Mouse (Mus musculus): ENCODE data around the gene Ctf2. TPM values are rescaled to one million over a fixed set of nuclear protein-coding genes. Genes with fewer than 3 reads are reported as not detected.

Gene Ctf2
- total and polyA plus RNA-seq, 3 experiments = 0.36 TPM; not detected in 2

DNA sequence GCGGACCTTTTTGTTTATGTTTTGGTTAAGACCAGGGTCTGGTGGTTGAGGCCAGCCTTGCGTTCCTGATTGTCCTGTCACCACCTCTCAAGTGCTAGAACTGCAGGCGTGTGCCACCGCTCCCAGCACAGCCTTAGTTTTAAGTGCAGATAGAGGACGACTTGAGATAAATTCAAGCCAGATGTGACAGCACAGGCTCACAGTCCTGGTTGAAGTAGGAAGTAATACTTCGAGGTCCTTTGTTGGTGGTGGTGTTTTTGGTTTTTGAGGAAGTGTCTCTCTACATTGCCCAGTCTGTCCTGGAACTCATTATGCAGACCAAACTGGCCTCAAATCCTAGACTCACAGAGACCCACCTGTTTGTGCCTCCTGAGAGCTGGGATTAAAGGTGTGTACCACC is 27.8 kb upstream of the Ctf2 start:
- Histone ChIP-seq H3K4me2 (ENCODE audit: insufficient read depth, low read depth, poor library complexity, severe bottlenecking) (no peak overlapping the region), H3K4me1 (ENCODE audit: control insufficient read depth in 1 of 2, insufficient read depth in 2 of 2) (peaks cover 0 to 38% of the 10 kb centered on the region in 2 experiments; a peak in 2 of 4 replicates), H3K4me3 (replicated peaks in 1 of 3; ENCODE audit: low read depth in 2 of 3, low read length in 2 of 3, poor library complexity in 1 of 3) (no peak overlapping the region), H3K36me3 (replicated peaks in 1 of 2; ENCODE audit: control insufficient read depth in 1 of 2, insufficient read depth in 1 of 2, low read length in 1 of 2) (peaks cover 20 to 68% of the 10 kb centered on the region in 2 experiments), H3K9me3 (replicated peaks; ENCODE audit: low read length) (no peaks in the 10 kb centered on the region), H3K27me3 (replicated peaks) (no peaks in the 10 kb centered on the region), H3K27ac (ENCODE audit: insufficient read depth, low read depth) (no peak overlapping the region), H3K9ac (ENCODE audit: insufficient read depth, low read depth) (no peak overlapping the region), H3K79me2 (replicated peaks; ENCODE audit: control insufficient read depth, extremely low read depth, insufficient read depth, poor library complexity, severe bottlenecking) (no peaks in the 10 kb centered on the region)
- TF ChIP-seq ELF1 (IDR thresholded peaks at IDR 0.05; ENCODE audit: low read depth, low read length) (no peak), IRF4 (IDR thresholded peaks at IDR 0.05; ENCODE audit: low read depth, low read length) (no peak), POLR2A (IDR thresholded peaks at IDR 0.05; ENCODE audit: low read depth, low read length) (no peak), ZC3H11A (IDR thresholded peaks at IDR 0.05; ENCODE audit: low read depth, low read length) (no peak), BHLHE40 (IDR thresholded peaks at IDR 0.05; ENCODE audit: low read depth, low read length) (no peak), E2F4 (IDR thresholded peaks at IDR 0.05; ENCODE audit: insufficient replicate concordance, low read depth, low read length) (no peak), MEF2A (IDR thresholded peaks at IDR 0.05; ENCODE audit: borderline replicate concordance, low read depth, low read length) (no peak), ETS1 (conservative IDR thresholded peaks at IDR 0.05; ENCODE audit: low read depth, low read length) (no peak), SMC3 (IDR thresholded peaks at IDR 0.05; ENCODE audit: low read depth, low read length) (no peak), USF2 (conservative IDR thresholded peaks at IDR 0.05; ENCODE audit: low read depth, low read length) (no peak), NRF1 (IDR thresholded peaks at IDR 0.05; ENCODE audit: low read depth, low read length) (no peak), UBTF (IDR thresholded peaks at IDR 0.05; ENCODE audit: low read depth, low read length) (no peak), RCOR1 (conservative IDR thresholded peaks at IDR 0.05; ENCODE audit: low read depth, low read length) (no peak)
- DNase-seq (ENCODE audit: extremely low read depth) = no peak
- in situ Hi-C loops (cut with MboI; ENCODE audit: low pct_ligation_motif_present, low pct_unique_long_range_greater_than_20kb, low sequenced_read_pairs) = loop anchor here (5.0 to 25.0 kb wide), 3 partner anchors 77 to 657 kb away; no protein-coding TSS in a partner anchor
- dilution Hi-C loops (cut with MboI; ENCODE audit: extremely low pct_ligation_motif_present, extremely low pct_unique_long_range_greater_than_20kb, low sequenced_read_pairs) = no loop called here

DNA sequence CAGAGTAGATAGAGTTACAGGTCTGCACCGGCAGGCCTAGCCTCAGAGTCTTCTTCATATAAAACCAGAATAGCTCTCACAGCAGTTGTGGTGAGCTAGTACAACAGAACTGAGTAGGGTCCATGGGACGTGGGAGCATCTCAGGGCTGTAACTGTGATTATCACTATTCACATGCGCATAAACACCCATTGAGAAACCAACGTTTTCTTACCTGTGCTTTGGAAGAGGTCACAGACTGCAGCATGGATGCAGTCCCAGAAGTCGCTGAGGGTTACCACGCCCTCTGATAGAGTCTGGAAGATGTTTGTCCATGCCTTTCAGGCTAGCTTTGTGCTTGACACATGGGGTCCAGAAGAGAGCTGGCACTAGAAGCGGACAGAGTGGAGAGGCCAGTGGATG is 21.8 kb upstream of the Ctf2 start:
- Histone ChIP-seq H3K9me3 (replicated peaks; ENCODE audit: low read length) (no peaks in the 10 kb centered on the region), H3K4me2 (ENCODE audit: insufficient read depth, low read depth, poor library complexity, severe bottlenecking) (no peak overlapping the region), H3K4me1 (ENCODE audit: control insufficient read depth in 1 of 2, insufficient read depth in 2 of 2) (peaks cover 0 to 13% of the 10 kb centered on the region in 2 experiments; a peak in 1 of 4 replicates), H3K9ac (ENCODE audit: insufficient read depth, low read depth) (no peak overlapping the region), H3K27me3 (replicated peaks) (no peaks in the 10 kb centered on the region), H3K4me3 (replicated peaks in 1 of 3; ENCODE audit: low read depth in 2 of 3, low read length in 2 of 3, poor library complexity in 1 of 3) (no peak overlapping the region), H3K79me2 (replicated peaks; ENCODE audit: control insufficient read depth, extremely low read depth, insufficient read depth, poor library complexity, severe bottlenecking) (no peaks in the 10 kb centered on the region), H3K27ac (ENCODE audit: insufficient read depth, low read depth) (no peak overlapping the region), H3K36me3 (replicated peaks in 1 of 2; ENCODE audit: control insufficient read depth in 1 of 2, insufficient read depth in 1 of 2, low read length in 1 of 2) (peaks cover 40 to 98% of the 10 kb centered on the region in 2 experiments)
- DNase-seq (ENCODE audit: extremely low read depth) = no peak
- no peak for TF ChIP-seq SIN3A (IDR thresholded peaks at IDR 0.05; ENCODE audit: low read length)
- in situ Hi-C loops (cut with MboI; ENCODE audit: low pct_ligation_motif_present, low pct_unique_long_range_greater_than_20kb, low sequenced_read_pairs) = loop anchor here (25.0 kb wide), 1 partner anchor 391 kb away; no protein-coding TSS in a partner anchor
- dilution Hi-C loops (cut with MboI; ENCODE audit: extremely low pct_ligation_motif_present, extremely low pct_unique_long_range_greater_than_20kb, low sequenced_read_pairs) = no loop called here

Data from CH12.LX (cell line).